Mouse (Mus musculus): Measurements from ENCODE around the gene Kiz. TPM values are rescaled to one million over a fixed set of nuclear protein-coding genes. Genes with fewer than 3 reads are reported as not detected.

The Kiz gene
- total RNA-seq, 1 experiment: 6.3 TPM

- H3K9ac ChIP-seq (ENCODE audit: insufficient read depth, low read depth, low read length, poor library complexity, severe bottlenecking): no peak overlapping the region
- no peaks in the 10 kb centered on the region for H3K4me1 ChIP-seq (ENCODE audit: control insufficient read depth in 2 of 2, insufficient read depth in 2 of 2, low read length in 2 of 2, poor library complexity in 1 of 2)
- H3K9me3 ChIP-seq (ENCODE audit: control insufficient read depth, insufficient read depth, low read depth, low read length): no peaks in the 10 kb centered on the region
- in situ Hi-C loops (cut with MboI; ENCODE audit: low sequenced_read_pairs in 2 of 2, unreplicated experiment in 2 of 2): loop anchor here (5.0 to 25.0 kb wide), 2 partner anchors 218 to 353 kb away; no protein-coding TSS in a partner anchor
- peak overlapping the region in 1 of 2 experiments; percentile 32; a peak in 1 of 4 replicates for H3K4me3 ChIP-seq (ENCODE audit: insufficient read depth in 1 of 2, low read depth in 1 of 2, low read length in 2 of 2, poor library complexity in 1 of 2, severe bottlenecking in 1 of 2)
- H3K27ac ChIP-seq (ENCODE audit: insufficient read depth, low read depth, low read length, poor library complexity, severe bottlenecking): no peak overlapping the region
- TF ChIP-seq HCFC1 (IDR thresholded peaks at IDR 0.05; ENCODE audit: borderline replicate concordance, insufficient read depth, low read length) (no peak), CHD2 (IDR thresholded peaks at IDR 0.05; ENCODE audit: low read depth, low read length) (no peak), ZC3H11A (IDR thresholded peaks at IDR 0.05; ENCODE audit: borderline replicate concordance, low read depth, low read length) (peak; percentile 81; the same call in 1 of the 2 replicates)
- H3K36me3 ChIP-seq (ENCODE audit: control insufficient read depth, insufficient read depth, low read length, poor library complexity, severe bottlenecking): no peaks in the 10 kb centered on the region
- peak; percentile 69 for DNase-seq (ENCODE audit: low read depth, low spot score)
Measured at GRCm38 (mm10) chr2:146958951-146959821, 103.5 kb downstream of the Kiz start.

GRCm38 (mm10) chr2:146975024-146975423 is 119.4 kb downstream of the Kiz start:
- DNase-seq (ENCODE audit: low read depth, low spot score): no peak

GRCm38 (mm10) chr2:146975453-146976028 is 119.9 kb downstream of the Kiz start:
- no peaks in the 10 kb centered on the region for H3K9me3 ChIP-seq (ENCODE audit: control insufficient read depth, insufficient read depth, low read depth, low read length)
- H3K4me1 ChIP-seq (ENCODE audit: control insufficient read depth in 2 of 2, insufficient read depth in 2 of 2, low read length in 2 of 2, poor library complexity in 1 of 2): no peaks in the 10 kb centered on the region
- H3K9ac ChIP-seq (ENCODE audit: insufficient read depth, low read depth, low read length, poor library complexity, severe bottlenecking): no peak overlapping the region
- no peak for TF ChIP-seq HCFC1 (IDR thresholded peaks at IDR 0.05; ENCODE audit: borderline replicate concordance, insufficient read depth, low read length)
- TF ChIP-seq MAFK (IDR thresholded peaks at IDR 0.05; ENCODE audit: insufficient read depth, low read depth, low read length): no peak
- TF ChIP-seq ZNF384 (IDR thresholded peaks at IDR 0.05; ENCODE audit: low read depth, low read length): no peak
- TF ChIP-seq ZC3H11A (IDR thresholded peaks at IDR 0.05; ENCODE audit: borderline replicate concordance, low read depth, low read length): no peak
- TF ChIP-seq CHD2 (IDR thresholded peaks at IDR 0.05; ENCODE audit: low read depth, low read length): no peak
- H3K27ac ChIP-seq (ENCODE audit: insufficient read depth, low read depth, low read length, poor library complexity, severe bottlenecking): no peak overlapping the region
- DNase-seq (ENCODE audit: low read depth, low spot score): no peak
- no peak overlapping the region for H3K4me3 ChIP-seq (ENCODE audit: insufficient read depth in 1 of 2, low read depth in 1 of 2, low read length in 2 of 2, poor library complexity in 1 of 2, severe bottlenecking in 1 of 2)
- in situ Hi-C loops (cut with MboI; ENCODE audit: low sequenced_read_pairs in 2 of 2, unreplicated experiment in 2 of 2): no loop called here
- H3K36me3 ChIP-seq (ENCODE audit: control insufficient read depth, insufficient read depth, low read length, poor library complexity, severe bottlenecking): no peaks in the 10 kb centered on the region

More at GRCm38 (mm10) chr2:146975024-146975423, 119.4 kb downstream of the Kiz start:
- no peak overlapping the region for H3K9ac ChIP-seq (ENCODE audit: insufficient read depth, low read depth, low read length, poor library complexity, severe bottlenecking)
- no peaks in the 10 kb centered on the region for H3K4me1 ChIP-seq (ENCODE audit: control insufficient read depth in 2 of 2, insufficient read depth in 2 of 2, low read length in 2 of 2, poor library complexity in 1 of 2)
- TF ChIP-seq CHD2 (IDR thresholded peaks at IDR 0.05; ENCODE audit: low read depth, low read length) (no peak), ZNF384 (IDR thresholded peaks at IDR 0.05; ENCODE audit: low read depth, low read length) (no peak), HCFC1 (IDR thresholded peaks at IDR 0.05; ENCODE audit: borderline replicate concordance, insufficient read depth, low read length) (no peak), MAFK (IDR thresholded peaks at IDR 0.05; ENCODE audit: insufficient read depth, low read depth, low read length) (no peak), ZC3H11A (IDR thresholded peaks at IDR 0.05; ENCODE audit: borderline replicate concordance, low read depth, low read length) (no peak)
- no peak overlapping the region for H3K4me3 ChIP-seq (ENCODE audit: insufficient read depth in 1 of 2, low read depth in 1 of 2, low read length in 2 of 2, poor library complexity in 1 of 2, severe bottlenecking in 1 of 2)
- H3K9me3 ChIP-seq (ENCODE audit: control insufficient read depth, insufficient read depth, low read depth, low read length): no peaks in the 10 kb centered on the region
- H3K36me3 ChIP-seq (ENCODE audit: control insufficient read depth, insufficient read depth, low read length, poor library complexity, severe bottlenecking): no peaks in the 10 kb centered on the region
- H3K27ac ChIP-seq (ENCODE audit: insufficient read depth, low read depth, low read length, poor library complexity, severe bottlenecking): no peak overlapping the region
- in situ Hi-C loops (cut with MboI; ENCODE audit: low sequenced_read_pairs in 2 of 2, unreplicated experiment in 2 of 2): no loop called here

GRCm38 (mm10) chr2:146982786-146983185 is 127.1 kb downstream of the Kiz start:
- no peak overlapping the region for H3K27ac ChIP-seq (ENCODE audit: insufficient read depth, low read depth, low read length, poor library complexity, severe bottlenecking)
- H3K9me3 ChIP-seq (ENCODE audit: control insufficient read depth, insufficient read depth, low read depth, low read length): no peaks in the 10 kb centered on the region
- in situ Hi-C loops (cut with MboI; ENCODE audit: low sequenced_read_pairs in 2 of 2, unreplicated experiment in 2 of 2): no loop called here
- H3K4me1 ChIP-seq (ENCODE audit: control insufficient read depth in 2 of 2, insufficient read depth in 2 of 2, low read length in 2 of 2, poor library complexity in 1 of 2): no peaks in the 10 kb centered on the region
- H3K4me3 ChIP-seq (ENCODE audit: insufficient read depth in 1 of 2, low read depth in 1 of 2, low read length in 2 of 2, poor library complexity in 1 of 2, severe bottlenecking in 1 of 2): no peak overlapping the region
- TF ChIP-seq MAFK (IDR thresholded peaks at IDR 0.05; ENCODE audit: insufficient read depth, low read depth, low read length) (no peak), ZC3H11A (IDR thresholded peaks at IDR 0.05; ENCODE audit: borderline replicate concordance, low read depth, low read length) (no peak), CHD2 (IDR thresholded peaks at IDR 0.05; ENCODE audit: low read depth, low read length) (no peak), HCFC1 (IDR thresholded peaks at IDR 0.05; ENCODE audit: borderline replicate concordance, insufficient read depth, low read length) (no peak), ZNF384 (IDR thresholded peaks at IDR 0.05; ENCODE audit: low read depth, low read length) (no peak)
- H3K36me3 ChIP-seq (ENCODE audit: control insufficient read depth, insufficient read depth, low read length, poor library complexity, severe bottlenecking): no peaks in the 10 kb centered on the region
- H3K9ac ChIP-seq (ENCODE audit: insufficient read depth, low read depth, low read length, poor library complexity, severe bottlenecking): no peak overlapping the region
- DNase-seq (ENCODE audit: low read depth, low spot score): no peak

All from ES-E14 (cell line).